Mouse (Mus musculus): ENCODE data around the gene Fbxw8.

DNA sequence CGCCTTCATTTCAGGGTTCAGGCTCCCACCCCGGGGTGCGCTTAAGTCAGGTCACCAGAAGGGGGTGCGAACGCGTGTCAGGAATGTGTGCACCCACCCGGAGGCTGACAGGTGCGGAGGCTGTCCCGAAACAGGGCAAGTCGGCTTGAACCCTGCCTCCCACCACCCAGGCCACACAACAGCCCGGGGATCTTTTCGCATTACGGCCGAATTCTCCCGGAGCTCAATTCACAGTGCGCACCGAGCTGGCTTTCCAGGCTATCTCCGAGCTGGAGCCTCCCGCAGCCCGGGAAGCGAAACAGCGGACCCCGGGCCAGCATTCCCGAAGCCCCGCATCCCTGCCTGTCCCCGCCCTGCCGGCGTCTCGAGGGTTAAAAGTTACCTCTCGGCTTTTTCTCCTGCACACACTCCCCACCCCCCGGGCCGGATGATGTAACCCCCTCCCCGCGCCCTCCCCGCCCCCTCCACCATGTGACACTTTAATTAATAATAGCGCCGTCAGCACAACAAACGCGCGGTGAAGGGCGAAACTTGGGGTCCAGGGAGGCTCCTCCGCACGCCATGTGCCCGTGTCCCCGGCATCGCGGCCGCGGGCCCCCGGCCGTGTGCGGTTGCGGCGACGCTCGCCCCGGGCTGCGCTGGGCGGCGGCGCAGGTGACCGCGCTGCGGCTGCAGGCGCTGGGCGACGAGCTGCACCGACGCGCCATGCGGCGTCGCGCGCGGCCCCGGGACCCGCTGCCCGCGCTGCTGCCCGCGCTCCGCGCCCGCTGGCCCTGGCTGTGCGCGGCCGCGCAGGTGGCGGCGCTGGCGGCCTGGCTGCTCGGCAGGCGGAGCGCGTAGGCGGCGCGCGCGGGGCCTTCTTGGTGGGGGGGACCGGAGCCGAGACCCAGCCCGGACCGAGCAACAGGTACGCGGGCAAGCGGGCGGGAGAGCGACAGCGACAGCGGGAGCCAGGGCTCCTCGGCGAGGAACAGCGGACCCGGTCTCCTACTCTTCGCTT lies 14.3 kb upstream of the Fbxw8 start:
- TF ChIP-seq CTCF (IDR thresholded peaks at IDR 0.05; ENCODE audit: low read depth) (peak; percentile 23; the same call in 1 of the 2 replicates), EP300 (optimal IDR thresholded peaks at IDR 0.05) (no peak)

Measured in stomach, postnatal 0 days (tissue).